33 mouse cellular contexts compared by ENCODE assay signal in the genomic region with DNA sequence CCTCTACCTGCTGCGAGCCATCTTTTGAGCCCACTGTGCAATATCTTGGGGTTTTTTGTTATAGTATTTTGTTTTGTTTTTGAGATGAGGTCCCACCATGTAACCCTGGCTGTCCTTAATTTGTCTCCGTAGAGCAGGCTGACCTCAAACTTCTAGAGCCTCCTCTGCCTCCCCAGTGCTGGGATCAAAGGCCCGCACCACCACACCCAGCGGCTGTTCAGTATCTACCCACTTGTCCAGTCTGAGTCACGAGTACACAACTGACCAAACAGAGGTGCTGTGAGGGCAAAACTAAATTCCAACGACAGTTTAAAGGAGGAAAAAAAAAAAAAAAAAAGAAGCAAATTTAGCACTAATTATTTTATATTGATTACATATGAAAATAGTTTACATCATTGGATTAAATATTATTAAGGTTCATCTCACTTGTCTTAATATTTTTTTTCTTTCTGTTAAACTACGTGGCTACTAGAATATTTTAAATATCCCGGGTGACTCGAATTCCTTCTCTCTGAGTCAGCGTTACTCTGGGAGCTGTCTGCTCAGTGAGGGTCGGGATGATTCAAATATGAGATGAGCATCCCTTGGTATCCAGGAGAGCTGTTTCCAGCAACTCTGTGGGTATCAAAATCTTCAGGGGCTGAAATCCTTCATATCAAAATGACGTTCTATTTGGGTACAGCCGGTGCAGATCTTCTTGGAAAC. TPM values are rescaled to one million over a fixed set of nuclear protein-coding genes. Genes with fewer than 3 reads are reported as not detected.
DNase-seq lines count a peak whose midpoint lies in the region; ATAC-seq and TF ChIP-seq lines count a peak whose summit lies in the region.
"Had no signal": no experiment of that assay in that cellular context is flagged by ENCODE, and none has a peak within 500 bp of the region (broad histone marks: within the 10 kb centered on the region; RNA-seq: fewer than 3 reads in every experiment).

No protein-coding gene starts in this region.

- no peak for TF ChIP-seq EP300 in heart, adult 2 months (IDR thresholded peaks at IDR 0.05; ENCODE audit: insufficient read depth, low read depth, low read length)

- no peak overlapping the region for H3K4me3 ChIP-seq in heart, embryonic 12.5 days
- H3K4me3 ChIP-seq in heart, adult 2 months: no peak overlapping the region
- H3K4me3 ChIP-seq in kidney, embryonic 16.5 days (ENCODE audit: low read length): no peak overlapping the region
- H3K4me3 ChIP-seq: embryonic facial prominence, embryonic 15.5 days; erythroblast, embryonic 14.5 days; forebrain, embryonic 13.5 days; heart, embryonic 13.5 days; hindbrain, embryonic 12.5 days; hindbrain, embryonic 15.5 days; intestine, embryonic 15.5 days had no signal

- H3K4me2 ChIP-seq in heart, embryonic 12.5 days: no peak overlapping the region
- H3K4me2 ChIP-seq in kidney, embryonic 16.5 days (replicated peaks; ENCODE audit: low read depth, low read length): no peak overlapping the region
- H3K4me2 ChIP-seq: embryonic facial prominence, embryonic 15.5 days; forebrain, embryonic 13.5 days; heart, embryonic 13.5 days; hindbrain, embryonic 12.5 days; hindbrain, embryonic 15.5 days; intestine, embryonic 15.5 days had no signal

- intact Hi-C loops in heart, adult 2 months (cut with DNase I): no loop called here

- no peak overlapping the region for H3K9ac ChIP-seq in heart, embryonic 12.5 days
- no peak overlapping the region for H3K9ac ChIP-seq in heart, adult 2 months (ENCODE audit: low read depth, low read length)
- H3K9ac ChIP-seq in kidney, embryonic 16.5 days (replicated peaks; ENCODE audit: low read length): no peak overlapping the region
- H3K9ac ChIP-seq: embryonic facial prominence, embryonic 15.5 days; forebrain, embryonic 13.5 days; hindbrain, embryonic 12.5 days; hindbrain, embryonic 15.5 days; intestine, embryonic 15.5 days had no signal

- WGBS in heart, embryonic 12.5 days: 36% methylated on average over 13 of the region's 13 CpGs
- WGBS in heart, adult 2 months: 52% methylated on average over 13 of the region's 13 CpGs
- WGBS in kidney, embryonic 16.5 days: 66% methylated on average over 13 of the region's 13 CpGs

- TF ChIP-seq CTCF in heart, adult 2 months (IDR thresholded peaks at IDR 0.05): no peak

- ATAC-seq in heart, embryonic 12.5 days (ENCODE audit: insufficient number of reproducible peaks, low FRiP score): no peak
- no peak for ATAC-seq in inflammation-experienced regulatory T-cells, adult 6 months
- ATAC-seq in kidney, embryonic 16.5 days (ENCODE audit: low FRiP score, low TSS enrichment): no peak
- ATAC-seq: CD4-positive, CD25-positive, alpha-beta regulatory T cell, adult 4 months; forebrain, embryonic 13.5 days; forebrain, embryonic 16.5 days; intestine, embryonic 15.5 days; Patski had no signal

- H3K9me3 ChIP-seq in heart, embryonic 12.5 days (replicated peaks): no peaks in the 10 kb centered on the region
- no peaks in the 10 kb centered on the region for H3K9me3 ChIP-seq in kidney, embryonic 16.5 days (ENCODE audit: low read length)
- H3K9me3 ChIP-seq: embryonic facial prominence, embryonic 15.5 days; forebrain, embryonic 13.5 days; heart, embryonic 13.5 days; hindbrain, embryonic 12.5 days; hindbrain, embryonic 15.5 days; intestine, embryonic 15.5 days had no signal

- H3K79me2 ChIP-seq in heart, adult 2 months (replicated peaks; ENCODE audit: control insufficient read depth, insufficient read depth, low read length): no peaks in the 10 kb centered on the region

- no peak for DNase-seq in heart, adult 2 months
- DNase-seq in 3134 (ENCODE audit: extremely low read depth, insufficient read length, low spot score) (peak; percentile 67), 3T3-L1 (ENCODE audit: low read depth, low spot score) (peak; percentile 85), NIH3T3 (ENCODE audit: low read depth) (peak; percentile 64), adipocyte (ENCODE audit: low spot score) (no peak)
- DNase-seq: adrenal gland, adult 2 months; adrenal gland, postnatal 14 days; B cell, adult 2 months; cerebellum, adult 11 months; cerebellum, adult 2 months; cerebellum, adult 9-11 months; cerebellum, postnatal 36 days; embryo, embryonic 11 days; gastrocnemius, postnatal 10 days; gastrocnemius, postnatal 36 days; heart, postnatal 14 days; kidney, adult 11 months had no signal

- H3K4me1 ChIP-seq in heart, embryonic 12.5 days (replicated peaks): peaks cover 32% of the 10 kb centered on the region
- H3K4me1 ChIP-seq in heart, adult 2 months (ENCODE audit: control insufficient read depth, insufficient read depth, low read length): no peaks in the 10 kb centered on the region; the same call in 1 of the 2 replicates
- H3K4me1 ChIP-seq in kidney, embryonic 16.5 days (ENCODE audit: insufficient read depth, low read length): peaks cover 21% of the 10 kb centered on the region

- no peaks in the 10 kb centered on the region for H3K27me3 ChIP-seq in heart, embryonic 12.5 days (replicated peaks)
- no peaks in the 10 kb centered on the region for H3K27me3 ChIP-seq in heart, adult 2 months (ENCODE audit: control insufficient read depth, insufficient read depth, low read length)
- H3K27me3 ChIP-seq in kidney, embryonic 16.5 days (ENCODE audit: insufficient read depth, low read length): no peaks in the 10 kb centered on the region
- H3K27me3 ChIP-seq: embryonic facial prominence, embryonic 15.5 days; forebrain, embryonic 13.5 days; heart, embryonic 13.5 days; hindbrain, embryonic 12.5 days; hindbrain, embryonic 15.5 days; intestine, embryonic 15.5 days; Patski had no signal

- H3K27ac ChIP-seq in heart, embryonic 12.5 days (ENCODE audit: poor library complexity, severe bottlenecking): peak overlapping the region; percentile 2; the same call in 1 of the 2 replicates
- H3K27ac ChIP-seq in heart, adult 2 months: no peak overlapping the region
- no peak overlapping the region for H3K27ac ChIP-seq in kidney, embryonic 16.5 days (ENCODE audit: low read length)
- H3K27ac ChIP-seq: embryonic facial prominence, embryonic 15.5 days; forebrain, embryonic 13.5 days; heart, embryonic 13.5 days; hindbrain, embryonic 12.5 days; hindbrain, embryonic 15.5 days; intestine, embryonic 15.5 days had no signal

- H3K36me3 ChIP-seq in heart, embryonic 12.5 days: no peaks in the 10 kb centered on the region
- H3K36me3 ChIP-seq in heart, adult 2 months (ENCODE audit: control insufficient read depth, insufficient read depth, low read length): no peaks in the 10 kb centered on the region
- no peaks in the 10 kb centered on the region for H3K36me3 ChIP-seq in kidney, embryonic 16.5 days (ENCODE audit: insufficient read depth, low read length)
- H3K36me3 ChIP-seq: embryonic facial prominence, embryonic 15.5 days; heart, embryonic 13.5 days; hindbrain, embryonic 12.5 days; hindbrain, embryonic 15.5 days; intestine, embryonic 15.5 days had no signal

- TF ChIP-seq POLR2A in heart, adult 2 months (IDR thresholded peaks at IDR 0.05; ENCODE audit: insufficient read depth, low read depth, low read length): no peak

RNA-seq across cellular contexts. Expression of gene Gm11627, which starts 3.1 kb away (rescaled TPM):
- 10.9 and 11.6 TPM in 2 replicates for polyA plus RNA-seq in heart, embryonic 12.5 days (2016; fragmentation: Nextera tagmentation; extraction: Ambion mirVana)
- 1 to 10 TPM; 1.2 to 1.5 TPM for total RNA-seq in heart, adult 2 months (2021)
- 4.0 and 4.9 TPM in 2 replicates for polyA plus RNA-seq in heart, adult 2 months (2012; rRNA removed)
- not detected for polyA plus RNA-seq in inflammation-experienced regulatory T-cells, adult 6 months (2017; shearing (Covaris generic))
- 7.9 and 10.8 TPM in 2 replicates for polyA plus RNA-seq in kidney, embryonic 16.5 days (2015; fragmentation: Nextera tagmentation; extraction: Ambion mirVana)
- total RNA-seq: gastrocnemius, postnatal 36 days; granulocyte monocyte progenitor cell, adult 5-6 weeks; hematopoietic stem cell, adult 5-6 weeks had no signal
- polyA plus RNA-seq: adrenal gland, adult 2 months; CD4-positive, CD25-positive, alpha-beta regulatory T cell, adult 4 months; erythroblast, embryonic 14.5 days; Patski had no signal

RNA-seq across cellular contexts. Expression of gene Gpatch8, which starts 20.0 kb away (rescaled TPM):
- 38.9 and 42.7 TPM in 2 replicates for polyA plus RNA-seq in heart, embryonic 12.5 days (2016; fragmentation: Nextera tagmentation; extraction: Ambion mirVana)
- 10 to 100 TPM; 14.8 to 18.0 TPM for total RNA-seq in heart, adult 2 months (2021)
- polyA plus RNA-seq in heart, adult 2 months (2012; rRNA removed): 11.7 and 16.8 TPM in 2 replicates
- 10 to 100 TPM; 58.6 to 77.0 (median 60.5) TPM for polyA plus RNA-seq in inflammation-experienced regulatory T-cells, adult 6 months (2017; shearing (Covaris generic))
- 47.5 and 63.8 TPM in 2 replicates for polyA plus RNA-seq in kidney, embryonic 16.5 days (2015; fragmentation: Nextera tagmentation; extraction: Ambion mirVana)

RNA-seq across cellular contexts. Expression of gene Fzd2, which starts 28.0 kb away (rescaled TPM):
- polyA plus RNA-seq in heart, embryonic 12.5 days (2016; fragmentation: Nextera tagmentation; extraction: Ambion mirVana): 32.0 and 33.8 TPM in 2 replicates
- total RNA-seq in heart, adult 2 months (2021): 1 to 10 TPM; 2.6 to 2.8 TPM
- 7.2 and 10.0 TPM in 2 replicates for polyA plus RNA-seq in heart, adult 2 months (2012; rRNA removed)
- not detected for polyA plus RNA-seq in inflammation-experienced regulatory T-cells, adult 6 months (2017; shearing (Covaris generic))
- polyA plus RNA-seq in kidney, embryonic 16.5 days (2015; fragmentation: Nextera tagmentation; extraction: Ambion mirVana): 27.2 and 27.5 TPM in 2 replicates
- total RNA-seq: granulocyte monocyte progenitor cell, adult 5-6 weeks; hematopoietic stem cell, adult 5-6 weeks; MEL had no signal
- polyA plus RNA-seq: CD4-positive, CD25-positive, alpha-beta regulatory T cell, adult 4 months; erythroblast, embryonic 14.5 days had no signal

Comparison
In these comparisons a context has a peak if more than half of its experiments do, and no peak if none do; other contexts are left out.
1. DNase-seq: peak in 3134 (single experiment), 3T3-L1 (single experiment) and NIH3T3 (single experiment); none in heart, adult 2 months (0 of 2) and adipocyte (single experiment).